Comparison of ENCODE assay signal across 8 mouse cellular contexts in genomic region chr17:34186885-34187260, GRCm38 (mm10). TPM values are rescaled to one million over a fixed set of nuclear protein-coding genes. Genes with fewer than 3 reads are reported as not detected.
DNase-seq lines count a peak whose midpoint lies in the region; ATAC-seq and TF ChIP-seq lines count a peak whose summit lies in the region.

No protein-coding gene starts in this region.

- intact Hi-C loops in left cerebral cortex, adult 2 months (cut with DNase I) = no loop called here
- intact Hi-C loops in left cerebral cortex, postnatal 14 days (cut with DNase I) = no loop called here

- peak overlapping the region; percentile 61 for H3K9ac ChIP-seq in limb, embryonic 13.5 days

- no peak for DNase-seq in left cerebral cortex, adult 2 months (ENCODE audit: extremely low spot score in 1 of 2, low spot score in 2 of 2)
- no peak for DNase-seq in left cerebral cortex, postnatal 14 days (ENCODE audit: low spot score in 2 of 2)
- DNase-seq in left cerebral cortex, adult 9 months (ENCODE audit: low spot score in 2 of 2) = no peak
- DNase-seq in adrenal gland, postnatal 4 days (ENCODE audit: low spot score in 2 of 2) = no peak
- no peak for DNase-seq in c-Kit-positive CD71-positive TER-119-positive erythroid progenitor cells, embryonic 14.5 days (ENCODE audit: low spot score)

- peak overlapping the region; percentile 94 for H3K4me2 ChIP-seq in limb, embryonic 13.5 days (replicated peaks)

- TF ChIP-seq CTCF in left cerebral cortex, adult 2 months (IDR thresholded peaks at IDR 0.05) = no peak

- H3K4me3 ChIP-seq in left cerebral cortex, adult 2 months = peak overlapping the region; percentile 68
- peak overlapping the region; percentile 58 for H3K4me3 ChIP-seq in limb, embryonic 13.5 days

- H3K9me3 ChIP-seq in limb, embryonic 13.5 days = no peaks in the 10 kb centered on the region

- no peaks in the 10 kb centered on the region for H3K36me3 ChIP-seq in limb, embryonic 13.5 days

- WGBS in limb, embryonic 13.5 days = 2% methylated on average over 14 of the region's 14 CpGs

- H3K4me1 ChIP-seq in limb, embryonic 13.5 days = peaks cover 12% of the 10 kb centered on the region

- ATAC-seq in erythroblast, adult 5-6 weeks (replicated peaks; ENCODE audit: low FRiP score, poor library complexity, severe bottlenecking) = peak; percentile 21
- ATAC-seq in limb, embryonic 13.5 days (ENCODE audit: low FRiP score, low read depth) = peak; percentile 57; the same call in 1 of the 2 replicates
- peak; percentile 21; the same call in 1 of the 2 replicates for ATAC-seq in neutrophil, adult 5-6 weeks (ENCODE audit: extremely low read depth, insufficient number of reproducible peaks, low FRiP score, poor library complexity, severe bottlenecking)

- H3K27me3 ChIP-seq in limb, embryonic 13.5 days = peaks cover 78% of the 10 kb centered on the region

- H3K27ac ChIP-seq in left cerebral cortex, adult 2 months = peak overlapping the region; percentile 42
- H3K27ac ChIP-seq in limb, embryonic 13.5 days = no peak overlapping the region

RNA-seq across cellular contexts. Expression of gene Tap1, which starts 0.5 kb away (rescaled TPM):
- 1 to 10 TPM; 2.1 to 3.4 TPM for total RNA-seq in left cerebral cortex, adult 2 months (2021)
- total RNA-seq in left cerebral cortex, postnatal 14 days (2021) = 1 to 10 TPM; 2.1 to 2.8 TPM
- 6.9 and 12.1 TPM in 2 replicates for total RNA-seq in erythroblast, adult 5-6 weeks (2015; ENCODE audit: low replicate concordance)
- 13.3 and 24.7 TPM in 2 replicates for total RNA-seq in erythroblast, adult 5-6 weeks (2017; ENCODE audit: low replicate concordance)
- 8.0 and 8.4 TPM in 2 replicates for polyA plus RNA-seq in limb, embryonic 13.5 days (2015; fragmentation: Nextera tagmentation; extraction: Ambion mirVana)
- 221 and 235 TPM in 2 replicates for total RNA-seq in neutrophil, adult 5-6 weeks (2017)
- total RNA-seq in adrenal gland, postnatal 4 days (2021) = 10 to 100 TPM; 20.8 to 22.1 TPM

RNA-seq across cellular contexts. Expression of gene Psmb9, which starts 0.7 kb away (rescaled TPM):
- total RNA-seq in left cerebral cortex, adult 2 months (2021) = 1 to 10 TPM; 1.1 to 2.0 TPM
- total RNA-seq in left cerebral cortex, postnatal 14 days (2021) = 1 to 10 TPM; 1.8 to 2.2 TPM
- total RNA-seq in erythroblast, adult 5-6 weeks (2015; ENCODE audit: low replicate concordance) = 16.1 and 55.0 TPM in 2 replicates
- total RNA-seq in erythroblast, adult 5-6 weeks (2017; ENCODE audit: low replicate concordance) = 17.2 and 29.1 TPM in 2 replicates
- polyA plus RNA-seq in limb, embryonic 13.5 days (2015; fragmentation: Nextera tagmentation; extraction: Ambion mirVana) = 2.7 and 3.6 TPM in 2 replicates
- total RNA-seq in neutrophil, adult 5-6 weeks (2017) = 132 and 176 TPM in 2 replicates
- 10 to 100 TPM; 12.6 to 15.0 TPM for total RNA-seq in adrenal gland, postnatal 4 days (2021)

RNA-seq across cellular contexts. Expression of gene Psmb8, which starts 10.6 kb away (rescaled TPM):
- 1 to 10 TPM; 2.0 to 3.2 TPM for total RNA-seq in left cerebral cortex, adult 2 months (2021)
- 1 to 10 TPM; 2.6 to 2.7 TPM for total RNA-seq in left cerebral cortex, postnatal 14 days (2021)
- total RNA-seq in erythroblast, adult 5-6 weeks (2015; ENCODE audit: low replicate concordance) = 35.5 and 50.4 TPM in 2 replicates
- 34.0 and 37.2 TPM in 2 replicates for total RNA-seq in erythroblast, adult 5-6 weeks (2017; ENCODE audit: low replicate concordance)
- polyA plus RNA-seq in limb, embryonic 13.5 days (2015; fragmentation: Nextera tagmentation; extraction: Ambion mirVana) = 5.5 and 5.6 TPM in 2 replicates
- 312 and 336 TPM in 2 replicates for total RNA-seq in neutrophil, adult 5-6 weeks (2017)
- 10 to 100 TPM; 25.0 to 27.4 TPM for total RNA-seq in adrenal gland, postnatal 4 days (2021)

RNA-seq across cellular contexts. Expression of gene Tap2, which starts 16.5 kb away (rescaled TPM):
- 1 to 10 TPM; 7.0 to 7.8 TPM for total RNA-seq in left cerebral cortex, adult 2 months (2021)
- total RNA-seq in left cerebral cortex, postnatal 14 days (2021) = 1 to 10 TPM; 3.1 to 5.0 TPM
- 0.38 and 5.2 TPM in 2 replicates for total RNA-seq in erythroblast, adult 5-6 weeks (2015; ENCODE audit: low replicate concordance)
- 7.8 and 11.2 TPM in 2 replicates for total RNA-seq in erythroblast, adult 5-6 weeks (2017; ENCODE audit: low replicate concordance)
- 2.0 and 3.1 TPM in 2 replicates for polyA plus RNA-seq in limb, embryonic 13.5 days (2015; fragmentation: Nextera tagmentation; extraction: Ambion mirVana)
- total RNA-seq in neutrophil, adult 5-6 weeks (2017) = 108 and 112 TPM in 2 replicates
- 10 to 100 TPM; 32.9 to 33.2 TPM for total RNA-seq in adrenal gland, postnatal 4 days (2021)

RNA-seq across cellular contexts. Expression of gene H2-DMb1, which starts 34.0 kb away (rescaled TPM):
- total RNA-seq in left cerebral cortex, adult 2 months (2021) = 1 to 10 TPM; 1.1 to 1.7 TPM
- 1 to 10 TPM; 1.1 to 1.6 TPM for total RNA-seq in left cerebral cortex, postnatal 14 days (2021)
- total RNA-seq in erythroblast, adult 5-6 weeks (2015; ENCODE audit: low replicate concordance) = 6.1 and 9.6 TPM in 2 replicates
- total RNA-seq in erythroblast, adult 5-6 weeks (2017; ENCODE audit: low replicate concordance) = 7.1 and 15.8 TPM in 2 replicates
- 1.5 and 1.7 TPM in 2 replicates for polyA plus RNA-seq in limb, embryonic 13.5 days (2015; fragmentation: Nextera tagmentation; extraction: Ambion mirVana)
- 278 and 300 TPM in 2 replicates for total RNA-seq in neutrophil, adult 5-6 weeks (2017)
- 1 to 10 TPM; 1.9 to 3.8 TPM for total RNA-seq in adrenal gland, postnatal 4 days (2021)

Comparison
In these comparisons a context has a peak if more than half of its experiments do, and no peak if none do; other contexts are left out.
1. RNA of gene Psmb9, which starts 0.7 kb away (total RNA-seq): 132 to 176 TPM in neutrophil, adult 5-6 weeks, 16.1 to 55.0 TPM in erythroblast, adult 5-6 weeks and 12.6 to 15.0 TPM in adrenal gland, postnatal 4 days; 1.8 to 2.2 TPM in left cerebral cortex, postnatal 14 days and 1.1 to 2.0 TPM in left cerebral cortex, adult 2 months; every median in the first group is over 4 times any median in the second.
2. RNA of gene Psmb8, which starts 10.6 kb away (total RNA-seq): 312 to 336 TPM in neutrophil, adult 5-6 weeks, 34.0 to 50.4 TPM in erythroblast, adult 5-6 weeks and 25.0 to 27.4 TPM in adrenal gland, postnatal 4 days; 2.0 to 3.2 TPM in left cerebral cortex, adult 2 months and 2.6 to 2.7 TPM in left cerebral cortex, postnatal 14 days; every median in the first group is over 4 times any median in the second.
3. Peak in every context shown above with its lines, with median percentiles within 50 percentile points of each other: ATAC-seq.